Mouse (Mus musculus): ENCODE results near the gene Sept4. TPM values are rescaled to one million over a fixed set of nuclear protein-coding genes. Genes with fewer than 3 reads are reported as not detected.

Sept4 gene
- total and polyA plus RNA-seq, 3 experiments, result 1.5 to 2.4 TPM; not detected in 1

- no peak overlapping the region for H3K9ac ChIP-seq (ENCODE audit: control insufficient read depth, low read depth, low read length, poor library complexity, severe bottlenecking)
- no peak for DNase-seq (ENCODE audit: low read depth, low spot score)
- H3K4me1 ChIP-seq (ENCODE audit: control insufficient read depth in 1 of 2, insufficient read depth in 2 of 2, low read length in 2 of 2), result no peaks in the 10 kb centered on the region
- no peak overlapping the region for H3K4me3 ChIP-seq (ENCODE audit: control insufficient read depth in 1 of 2, insufficient read depth in 1 of 2, low read depth in 2 of 2, low read length in 2 of 2)
- H3K27me3 ChIP-seq (ENCODE audit: control insufficient read depth in 1 of 2, insufficient read depth in 2 of 2, low read length in 2 of 2), result no peaks in the 10 kb centered on the region
- H3K27ac ChIP-seq (ENCODE audit: control insufficient read depth, low read depth, low read length), result no peak overlapping the region
- H3K36me3 ChIP-seq (ENCODE audit: control insufficient read depth in 1 of 2, insufficient read depth in 2 of 2, low read length in 2 of 2), result peaks cover 0 to 16% of the 10 kb centered on the region in 2 experiments; a peak in 2 of 4 replicates
- no peak for TF ChIP-seq TBP (IDR thresholded peaks at IDR 0.05; ENCODE audit: low read depth, low read length)
- H3K79me2 ChIP-seq (ENCODE audit: control insufficient read depth, insufficient read depth, low read length, poor library complexity), result no peaks in the 10 kb centered on the region
- H3K9me3 ChIP-seq (replicated peaks; ENCODE audit: insufficient read depth, low read length), result no peaks in the 10 kb centered on the region
Observed at GRCm38 (mm10) chr11:87611547-87611946, 42.8 kb downstream of the Sept4 start.

- TF ChIP-seq POLR2AphosphoS2 (IDR thresholded peaks at IDR 0.05; ENCODE audit: low read length) (no peak), UBTF (IDR thresholded peaks at IDR 0.05; ENCODE audit: borderline replicate concordance, insufficient read depth, low read depth, low read length) (no peak), USF1 (IDR thresholded peaks at IDR 0.05; ENCODE audit: low read depth, low read length) (no peak), SIN3A (IDR thresholded peaks at IDR 0.05; ENCODE audit: low read length) (no peak), TBP (IDR thresholded peaks at IDR 0.05; ENCODE audit: low read depth, low read length) (no peak), BHLHE40 (IDR thresholded peaks at IDR 0.05; ENCODE audit: borderline replicate concordance, low read depth, low read length) (no peak), MYB (IDR thresholded peaks at IDR 0.05; ENCODE audit: low read depth, low read length) (no peak)
Observed at GRCm38 (mm10) chr11:87613972-87614371, 45.3 kb downstream of the Sept4 start.

GRCm38 (mm10) chr11:87615551-87615950 lies 46.8 kb downstream of the Sept4 start:
- DNase-seq (ENCODE audit: low read depth, low spot score), result no peak
- Histone ChIP-seq H3K4me3 (ENCODE audit: control insufficient read depth in 1 of 2, insufficient read depth in 1 of 2, low read depth in 2 of 2, low read length in 2 of 2) (no peak overlapping the region), H3K27ac (ENCODE audit: control insufficient read depth, low read depth, low read length) (no peak overlapping the region), H3K36me3 (ENCODE audit: control insufficient read depth in 1 of 2, insufficient read depth in 2 of 2, low read length in 2 of 2) (peaks cover 3 to 6% of the 10 kb centered on the region in 2 experiments; a peak in 2 of 4 replicates), H3K79me2 (ENCODE audit: control insufficient read depth, insufficient read depth, low read length, poor library complexity) (no peaks in the 10 kb centered on the region), H3K9me3 (replicated peaks; ENCODE audit: insufficient read depth, low read length) (no peaks in the 10 kb centered on the region), H3K4me1 (ENCODE audit: control insufficient read depth in 1 of 2, insufficient read depth in 2 of 2, low read length in 2 of 2) (no peaks in the 10 kb centered on the region; a peak in 1 of 4 replicates), H3K9ac (ENCODE audit: control insufficient read depth, low read depth, low read length, poor library complexity, severe bottlenecking) (no peak overlapping the region), H3K27me3 (ENCODE audit: control insufficient read depth in 1 of 2, insufficient read depth in 2 of 2, low read length in 2 of 2) (no peaks in the 10 kb centered on the region)
- TF ChIP-seq HCFC1 (IDR thresholded peaks at IDR 0.05; ENCODE audit: low read depth, low read length) (no peak), ZNF384 (IDR thresholded peaks at IDR 0.05; ENCODE audit: low read depth, low read length) (no peak), KAT2A (conservative IDR thresholded peaks at IDR 0.05; ENCODE audit: low read depth, low read length) (no peak), POLR2A (IDR thresholded peaks at IDR 0.05; ENCODE audit: control insufficient read depth in 1 of 2, insufficient read depth in 1 of 2, low read depth in 1 of 2, low read length in 2 of 2, poor library complexity in 1 of 2) (no peak), POLR2AphosphoS5 (IDR thresholded peaks at IDR 0.05; ENCODE audit: borderline replicate concordance, low read depth, low read length) (no peak), MXI1 (IDR thresholded peaks at IDR 0.05; ENCODE audit: low read depth, low read length) (no peak), CHD1 (IDR thresholded peaks at IDR 0.05; ENCODE audit: low read depth, low read length) (no peak), JUND (IDR thresholded peaks at IDR 0.05; ENCODE audit: low read depth, low read length) (no peak), TCF12 (IDR thresholded peaks at IDR 0.05; ENCODE audit: low read depth, low read length) (no peak), BHLHE40 (IDR thresholded peaks at IDR 0.05; ENCODE audit: borderline replicate concordance, low read depth, low read length) (no peak), TBP (IDR thresholded peaks at IDR 0.05; ENCODE audit: low read depth, low read length) (no peak), MAZ (IDR thresholded peaks at IDR 0.05; ENCODE audit: low read depth, low read length) (no peak), MAFK (IDR thresholded peaks at IDR 0.05; ENCODE audit: borderline replicate concordance, low read depth, low read length) (no peak), ETS1 (IDR thresholded peaks at IDR 0.05; ENCODE audit: low read depth, low read length) (no peak), E2F4 (IDR thresholded peaks at IDR 0.05; ENCODE audit: borderline replicate concordance, low read depth, low read length) (no peak), MYB (IDR thresholded peaks at IDR 0.05; ENCODE audit: low read depth, low read length) (no peak)

More at GRCm38 (mm10) chr11:87613972-87614371, 45.3 kb downstream of the Sept4 start:
- H3K4me1 ChIP-seq (ENCODE audit: control insufficient read depth in 1 of 2, insufficient read depth in 2 of 2, low read length in 2 of 2), result no peaks in the 10 kb centered on the region; a peak in 1 of 4 replicates
- H3K79me2 ChIP-seq (ENCODE audit: control insufficient read depth, insufficient read depth, low read length, poor library complexity), result no peaks in the 10 kb centered on the region
- no peak for DNase-seq (ENCODE audit: low read depth, low spot score)
- peaks cover 3 to 12% of the 10 kb centered on the region in 2 experiments; a peak in 2 of 4 replicates for H3K36me3 ChIP-seq (ENCODE audit: control insufficient read depth in 1 of 2, insufficient read depth in 2 of 2, low read length in 2 of 2)
- H3K9me3 ChIP-seq (replicated peaks; ENCODE audit: insufficient read depth, low read length), result no peaks in the 10 kb centered on the region
- no peaks in the 10 kb centered on the region for H3K27me3 ChIP-seq (ENCODE audit: control insufficient read depth in 1 of 2, insufficient read depth in 2 of 2, low read length in 2 of 2)
- H3K4me3 ChIP-seq (ENCODE audit: control insufficient read depth in 1 of 2, insufficient read depth in 1 of 2, low read depth in 2 of 2, low read length in 2 of 2), result no peak overlapping the region
- no peak overlapping the region for H3K9ac ChIP-seq (ENCODE audit: control insufficient read depth, low read depth, low read length, poor library complexity, severe bottlenecking)
- H3K27ac ChIP-seq (ENCODE audit: control insufficient read depth, low read depth, low read length), result no peak overlapping the region

Measured in MEL (cell line).